Mouse (Mus musculus) heart, postnatal 0 days (tissue): ENCODE results near the gene Pla2g10.
"Not testable (repeated sequence)": the region's sequence is repeated elsewhere in the genome, so short reads cannot be mapped to it uniquely, and the experiment has no call there.

Experiments
- CTCF ChIP-seq: IDR thresholded peaks from 2 replicates; pipeline ENCODE4 v1.5.1; 2016; ENCODE audit warnings: antibody characterized with exemption, control low read depth, low read depth
- EP300 ChIP-seq: IDR thresholded peaks from 2 replicates; pipeline ENCODE4 v1.6.1; 2016; ENCODE audit warnings: antibody characterized with exemption, low read depth

DNA sequence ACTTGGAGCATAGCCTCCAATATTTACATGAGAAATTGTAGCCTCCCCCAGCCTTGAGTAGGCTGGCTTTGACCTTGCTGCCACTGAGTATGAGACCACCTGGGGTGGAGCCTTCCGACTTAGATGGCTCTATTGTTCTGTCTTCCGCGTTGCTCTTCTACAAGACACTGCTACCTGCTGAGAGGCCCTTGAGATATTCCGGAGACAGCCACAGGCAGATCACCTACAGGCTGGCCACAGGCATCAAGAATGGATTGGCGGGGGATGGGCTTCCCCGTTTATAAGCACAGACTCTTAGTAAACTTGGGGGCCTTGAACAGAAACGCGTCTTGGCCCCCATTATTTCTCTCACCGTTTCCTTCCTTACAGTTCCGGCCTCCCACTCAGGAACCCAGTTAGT is 18.0 kb upstream of the Pla2g10 start:
- not testable (repeated sequence) for TF ChIP-seq CTCF, EP300
